Mouse (Mus musculus): ENCODE data around the gene Pax5. TPM values are rescaled to one million over a fixed set of nuclear protein-coding genes. Genes with fewer than 3 reads are reported as not detected.

Gene Pax5
- polyA plus RNA-seq, 1 experiment from 2014 or later, result 8.5 TPM

DNA sequence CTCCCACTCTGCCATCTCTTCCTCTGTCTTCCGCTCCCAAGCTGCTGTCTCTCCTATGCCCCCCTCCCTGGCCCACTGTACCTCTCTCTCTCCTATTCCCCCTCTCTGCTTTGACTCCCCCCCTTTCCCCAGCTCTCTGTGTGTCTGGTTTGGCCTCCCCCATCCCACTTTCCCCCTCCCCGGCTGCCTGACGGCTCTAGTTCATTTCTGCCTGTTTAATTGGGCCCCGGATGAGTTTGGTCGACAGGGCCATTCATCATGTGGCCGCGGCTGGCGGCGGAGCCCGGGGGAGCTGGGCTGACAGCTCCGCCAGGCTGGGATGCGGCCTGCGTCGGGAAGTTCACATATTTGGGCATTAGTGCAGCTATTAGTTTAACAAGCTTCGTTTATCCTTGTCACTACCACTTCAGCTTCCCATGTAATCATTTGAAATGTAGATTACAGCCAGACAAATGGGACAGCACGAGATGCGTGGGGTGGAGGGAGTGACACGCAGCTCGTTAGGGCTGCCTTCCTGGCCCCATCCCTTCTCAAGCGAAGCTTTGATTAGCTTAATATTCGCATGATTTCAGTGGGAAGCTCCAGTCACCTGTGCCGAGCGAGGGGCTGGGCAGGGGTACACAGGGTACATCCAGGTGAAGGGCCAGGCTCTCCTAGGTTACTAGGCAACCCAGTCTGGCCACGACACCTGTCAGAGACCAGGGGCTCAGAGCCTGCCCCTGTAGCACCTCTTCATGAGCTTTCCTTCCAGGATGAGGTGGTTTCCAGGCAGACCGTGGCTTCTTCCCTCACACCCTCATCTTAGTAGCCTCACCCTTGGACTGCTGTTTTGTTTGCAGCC is 201.7 kb downstream of the Pax5 start:
- 24% methylated on average over 25 of the region's 25 CpGs for WGBS
- Histone ChIP-seq H3K4me3 (no peak overlapping the region), H3K4me1 (peaks cover 30% of the 10 kb centered on the region), H3K27me3 (peaks cover 30% of the 10 kb centered on the region), H3K36me3 (no peaks in the 10 kb centered on the region), H3K4me2 (replicated peaks) (peak overlapping the region; percentile 40), H3K27ac (peak overlapping the region; percentile 83), H3K9ac (no peak overlapping the region), H3K9me3 (replicated peaks) (no peaks in the 10 kb centered on the region)
- peak; percentile 81 for ATAC-seq (ENCODE audit: low FRiP score)

DNA sequence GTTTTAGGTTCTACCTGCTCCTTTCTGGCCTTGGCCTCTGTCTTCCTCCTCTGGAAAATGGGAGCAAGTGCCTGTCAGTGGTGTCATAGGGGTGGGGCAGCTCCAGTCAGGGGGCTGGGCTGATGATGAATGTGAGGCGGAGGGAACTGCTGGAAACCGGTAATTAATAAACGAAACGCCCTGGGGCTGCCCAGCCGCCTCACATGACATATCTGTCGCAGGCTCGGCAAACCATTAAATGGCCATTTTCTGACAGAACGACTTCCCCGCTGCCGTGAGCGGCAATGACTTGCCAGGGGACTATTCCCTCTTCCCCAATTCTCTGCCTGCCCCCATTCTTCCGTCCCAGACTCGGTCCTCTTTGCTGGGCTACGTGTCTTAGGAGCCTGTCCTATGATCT is 202.4 kb downstream of the Pax5 start:
- Histone ChIP-seq H3K4me2 (replicated peaks) (peak overlapping the region; percentile 40), H3K9ac (no peak overlapping the region), H3K27me3 (peaks cover 28% of the 10 kb centered on the region), H3K4me1 (peaks cover 30% of the 10 kb centered on the region), H3K4me3 (no peak overlapping the region), H3K9me3 (replicated peaks) (no peaks in the 10 kb centered on the region), H3K27ac (peak overlapping the region; percentile 83), H3K36me3 (no peaks in the 10 kb centered on the region)
- 34% methylated on average over 14 of the region's 14 CpGs for WGBS
- ATAC-seq (ENCODE audit: low FRiP score), result peak; percentile 51

DNA sequence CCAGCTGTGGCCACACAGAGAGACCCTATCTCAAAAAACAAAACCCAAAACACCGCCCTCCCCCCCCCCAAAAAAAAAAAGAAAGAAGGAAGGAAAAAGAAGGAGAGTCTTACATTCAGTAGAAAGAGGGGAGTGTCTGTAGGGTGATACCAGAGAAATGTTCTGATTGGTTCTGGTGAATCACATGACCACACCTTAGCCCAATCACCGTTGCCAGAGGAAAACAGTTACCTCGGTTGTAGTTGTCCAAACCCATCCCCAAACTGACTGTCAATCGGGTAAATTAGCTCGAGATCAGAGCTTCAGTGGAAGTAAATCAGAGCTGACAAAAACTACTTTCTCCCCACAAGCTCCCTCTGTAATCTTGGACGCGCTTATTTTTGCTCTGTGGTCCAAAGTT is 205.3 kb downstream of the Pax5 start:
- no peak overlapping the region for H3K9ac ChIP-seq
- peaks cover 31% of the 10 kb centered on the region for H3K4me1 ChIP-seq
- 83% methylated on average over 7 of the region's 7 CpGs for WGBS
- no peak overlapping the region for H3K27ac ChIP-seq
- H3K36me3 ChIP-seq, result no peaks in the 10 kb centered on the region
- no peaks in the 10 kb centered on the region for H3K9me3 ChIP-seq (replicated peaks)
- no peak overlapping the region for H3K4me3 ChIP-seq
- H3K4me2 ChIP-seq (replicated peaks), result no peak overlapping the region
- peaks cover 20% of the 10 kb centered on the region for H3K27me3 ChIP-seq
- ATAC-seq (ENCODE audit: low FRiP score), result no peak

DNA sequence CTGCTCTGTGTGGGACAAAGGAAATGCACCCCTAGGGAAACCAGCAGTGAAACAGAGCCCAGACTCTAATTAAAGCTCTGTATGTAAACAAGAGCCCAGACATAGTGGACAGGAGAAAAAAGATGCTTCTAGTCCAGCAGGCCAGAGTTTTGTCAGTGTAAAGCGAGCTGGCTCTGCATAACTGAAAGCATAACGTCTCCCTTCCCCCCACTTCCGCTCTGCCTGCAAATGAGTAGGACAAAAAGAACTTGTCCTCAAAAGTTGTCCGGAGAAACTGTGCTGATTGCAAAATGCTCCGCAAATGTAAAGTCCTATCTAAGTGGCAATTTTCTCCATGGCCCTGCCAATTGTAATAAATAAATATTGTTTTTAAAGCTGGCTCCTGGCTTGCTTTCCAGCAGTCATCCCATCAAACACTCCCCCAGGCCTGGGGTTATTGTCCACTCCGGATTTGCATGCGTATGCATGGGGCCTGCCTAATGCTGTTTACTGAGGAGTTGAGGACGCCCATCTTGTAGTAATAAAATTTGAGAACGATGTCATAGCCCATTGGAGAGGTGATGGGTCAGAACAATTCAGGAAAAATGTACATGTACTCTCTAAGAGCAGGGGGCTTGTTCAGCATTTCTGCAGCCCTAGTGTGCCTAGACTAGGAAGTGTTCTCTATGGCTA is 208.0 kb downstream of the Pax5 start:
- Histone ChIP-seq H3K27ac (no peak overlapping the region; the same call in 1 of the 2 replicates), H3K4me2 (replicated peaks) (no peak overlapping the region), H3K4me3 (no peak overlapping the region), H3K27me3 (peaks cover 11% of the 10 kb centered on the region; the same call in 1 of the 2 replicates), H3K9me3 (replicated peaks) (0 out of 2 replicates have a peak, but pooled peaks cover 3% of the 10 kb centered on the region), H3K36me3 (no peaks in the 10 kb centered on the region), H3K9ac (no peak overlapping the region), H3K4me1 (peaks cover 7% of the 10 kb centered on the region; the same call in 1 of the 2 replicates)
- WGBS, result 39% methylated on average over 9 of the region's 9 CpGs
- ATAC-seq (ENCODE audit: low FRiP score), result no peak

DNA sequence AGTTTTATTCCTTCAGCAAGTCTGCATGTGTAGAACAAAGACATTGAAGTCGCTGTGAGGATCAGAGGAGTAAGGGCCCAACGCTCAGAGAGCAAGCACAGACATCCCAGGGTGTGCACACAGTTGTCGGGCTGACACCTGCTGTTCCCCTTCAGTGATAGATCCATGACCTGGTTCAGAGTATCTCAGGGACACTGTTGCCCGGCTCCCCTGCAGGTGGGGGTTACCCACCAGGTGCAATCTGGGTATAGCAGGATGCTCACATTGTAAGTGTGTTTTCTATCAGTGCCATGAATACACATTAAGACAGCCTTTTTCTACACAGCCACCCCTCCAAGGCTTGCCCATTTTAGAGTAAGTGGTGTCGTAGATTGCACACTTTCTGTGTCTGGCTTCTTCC is 212.1 kb downstream of the Pax5 start:
- WGBS, result 83% methylated on average over 5 of the region's 5 CpGs
- Histone ChIP-seq H3K36me3 (no peaks in the 10 kb centered on the region), H3K9me3 (replicated peaks) (0 out of 2 replicates have a peak, but pooled peaks cover 3% of the 10 kb centered on the region)

DNA sequence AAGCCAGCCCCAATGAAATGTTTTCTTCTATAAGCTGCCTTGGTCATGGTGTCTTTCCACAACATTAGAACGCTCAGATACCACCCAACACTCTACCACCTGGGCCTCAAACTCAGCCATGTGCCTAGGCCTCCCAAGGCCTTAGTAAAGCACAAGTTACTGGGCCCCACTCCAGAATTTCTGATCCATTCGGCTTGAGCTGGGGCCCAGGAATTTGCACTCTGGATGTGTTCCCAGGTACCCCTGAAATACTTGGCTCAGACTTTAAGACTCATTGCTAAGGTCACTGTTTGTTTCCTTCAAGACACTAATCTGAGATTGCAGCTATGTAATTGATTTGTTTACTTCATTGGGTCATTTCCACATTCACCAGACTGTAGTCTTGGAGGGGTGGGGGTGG is 214.5 kb downstream of the Pax5 start:
- Histone ChIP-seq H3K4me1 (no peaks in the 10 kb centered on the region), H3K9me3 (replicated peaks) (0 out of 2 replicates have a peak, but pooled peaks cover 3% of the 10 kb centered on the region), H3K27me3 (peaks cover 6% of the 10 kb centered on the region), H3K4me3 (no peak overlapping the region), H3K4me2 (replicated peaks) (no peak overlapping the region), H3K27ac (no peak overlapping the region), H3K36me3 (no peaks in the 10 kb centered on the region), H3K9ac (no peak overlapping the region)
- ATAC-seq (ENCODE audit: low FRiP score), result no peak
- 91% methylated on average over 2 of the region's 2 CpGs for WGBS

More for the DNA sequence above, 212.1 kb downstream of the Pax5 start:
- H3K4me1 ChIP-seq, result peaks cover 7% of the 10 kb centered on the region; the same call in 1 of the 2 replicates
- no peak overlapping the region for H3K4me3 ChIP-seq
- H3K27me3 ChIP-seq, result peaks cover 4% of the 10 kb centered on the region
- no peak overlapping the region for H3K4me2 ChIP-seq (replicated peaks)
- ATAC-seq (ENCODE audit: low FRiP score), result no peak
- H3K9ac ChIP-seq, result no peak overlapping the region
- H3K27ac ChIP-seq, result no peak overlapping the region

DNA sequence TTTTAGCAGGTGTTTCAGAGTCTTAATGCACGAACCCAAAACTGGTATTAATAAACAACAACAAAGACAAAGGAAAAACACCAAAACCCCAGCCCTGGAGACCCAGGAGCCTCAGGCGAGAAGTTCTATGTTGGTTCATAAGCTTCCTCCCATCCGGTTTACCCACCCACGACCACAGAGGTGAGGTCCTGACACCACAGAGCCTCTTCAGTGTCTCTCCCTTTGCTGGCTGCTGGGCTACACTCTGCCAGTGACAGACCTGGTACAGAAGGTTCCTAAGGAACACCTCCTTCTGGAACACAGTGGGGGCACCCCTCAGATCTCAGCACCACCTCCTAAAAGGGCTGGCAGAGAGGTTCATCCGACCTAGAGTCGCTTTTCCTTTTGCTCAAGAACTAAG is 216.5 kb downstream of the Pax5 start:
- no peak for ATAC-seq (ENCODE audit: low FRiP score)
- WGBS, result 73% methylated on average over 6 of the region's 6 CpGs
- Histone ChIP-seq H3K9me3 (replicated peaks) (no peaks in the 10 kb centered on the region), H3K4me2 (replicated peaks) (no peak overlapping the region), H3K4me1 (peaks cover 5% of the 10 kb centered on the region), H3K9ac (no peak overlapping the region), H3K36me3 (no peaks in the 10 kb centered on the region), H3K27me3 (peaks cover 6% of the 10 kb centered on the region), H3K27ac (no peak overlapping the region), H3K4me3 (no peak overlapping the region)

DNA sequence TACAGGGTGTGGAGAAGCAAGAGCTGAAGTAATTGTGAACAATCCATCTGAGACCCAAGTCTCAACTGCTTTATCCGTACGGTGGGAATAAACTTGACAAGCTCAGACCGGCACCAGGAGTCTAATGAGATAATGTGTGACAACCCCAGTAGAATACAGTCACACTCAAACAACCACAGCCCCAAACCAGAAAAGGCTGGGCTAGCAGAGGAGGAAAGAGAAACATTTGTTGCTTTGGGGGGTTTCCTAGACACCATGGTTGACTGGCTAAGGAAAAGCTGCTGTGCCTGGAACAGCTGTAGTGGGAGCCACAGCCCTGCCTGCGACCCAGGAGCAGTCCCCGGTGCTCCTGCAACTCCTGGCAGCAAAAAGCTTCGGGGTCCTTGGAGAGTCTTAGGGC is 219.4 kb downstream of the Pax5 start:
- Histone ChIP-seq H3K27me3 (peaks cover 6% of the 10 kb centered on the region), H3K4me2 (replicated peaks) (no peak overlapping the region), H3K36me3 (no peaks in the 10 kb centered on the region), H3K27ac (no peak overlapping the region), H3K4me3 (no peak overlapping the region), H3K9ac (no peak overlapping the region), H3K4me1 (peaks cover 14% of the 10 kb centered on the region), H3K9me3 (replicated peaks) (no peaks in the 10 kb centered on the region)
- no peak for ATAC-seq (ENCODE audit: low FRiP score)
- WGBS, result 75% methylated on average over 6 of the region's 6 CpGs

DNA sequence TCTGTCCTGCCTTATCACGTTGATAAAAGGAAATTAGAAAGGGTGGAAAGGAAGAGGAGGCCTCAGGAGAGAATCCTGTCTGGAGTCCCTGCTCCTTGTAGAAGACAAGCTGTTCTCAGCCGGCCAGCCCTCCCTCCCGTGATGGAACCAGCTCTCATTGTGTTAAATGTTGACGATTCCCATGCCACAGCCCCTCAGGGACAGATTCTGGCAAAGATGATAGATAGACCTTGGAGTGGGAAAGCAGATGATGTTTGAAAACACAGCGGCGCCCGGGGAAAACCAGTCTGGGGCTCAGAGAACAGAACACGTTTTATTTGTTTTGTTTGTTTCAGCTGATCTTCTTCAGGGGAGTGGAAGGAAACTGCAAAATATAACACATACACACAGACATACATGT is 221.6 kb downstream of the Pax5 start:
- Histone ChIP-seq H3K9me3 (replicated peaks) (no peaks in the 10 kb centered on the region), H3K36me3 (no peaks in the 10 kb centered on the region), H3K4me3 (no peak overlapping the region), H3K9ac (no peak overlapping the region), H3K4me2 (replicated peaks) (no peak overlapping the region), H3K27ac (peak overlapping the region; percentile 64), H3K27me3 (peaks cover 7% of the 10 kb centered on the region; the same call in 1 of the 2 replicates), H3K4me1 (peaks cover 18% of the 10 kb centered on the region)
- 49% methylated on average over 8 of the region's 8 CpGs for WGBS
- ATAC-seq (ENCODE audit: low FRiP score), result no peak

DNA sequence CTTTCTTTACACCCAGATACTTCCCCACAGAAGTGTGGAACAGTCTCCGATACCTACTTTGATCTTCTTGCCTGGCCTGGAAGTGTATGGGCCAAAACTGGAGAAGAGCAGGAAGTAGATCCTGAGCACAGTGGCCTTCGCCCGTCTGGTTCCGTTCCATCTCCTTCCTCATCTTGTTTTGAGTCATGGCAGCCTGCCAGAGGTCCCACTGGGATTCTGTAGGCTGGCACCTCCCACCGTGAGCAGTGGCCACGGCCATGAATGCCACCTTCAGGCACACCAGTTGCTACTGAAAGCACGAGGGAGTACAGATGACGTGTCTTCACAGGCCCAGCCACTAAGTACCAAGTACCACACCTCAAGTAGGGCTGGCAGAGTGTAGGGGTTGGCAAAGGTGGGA is 222.1 kb downstream of the Pax5 start:
- Histone ChIP-seq H3K9ac (no peak overlapping the region), H3K36me3 (no peaks in the 10 kb centered on the region), H3K27ac (peak overlapping the region; percentile 64; the same call in 1 of the 2 replicates), H3K27me3 (peaks cover 6% of the 10 kb centered on the region; the same call in 1 of the 2 replicates), H3K9me3 (replicated peaks) (no peaks in the 10 kb centered on the region), H3K4me3 (no peak overlapping the region), H3K4me1 (peaks cover 18% of the 10 kb centered on the region), H3K4me2 (replicated peaks) (no peak overlapping the region)
- 44% methylated on average over 8 of the region's 8 CpGs for whole genome bisulfite sequencing
- no peak for ATAC-seq (ENCODE audit: low FRiP score)

DNA sequence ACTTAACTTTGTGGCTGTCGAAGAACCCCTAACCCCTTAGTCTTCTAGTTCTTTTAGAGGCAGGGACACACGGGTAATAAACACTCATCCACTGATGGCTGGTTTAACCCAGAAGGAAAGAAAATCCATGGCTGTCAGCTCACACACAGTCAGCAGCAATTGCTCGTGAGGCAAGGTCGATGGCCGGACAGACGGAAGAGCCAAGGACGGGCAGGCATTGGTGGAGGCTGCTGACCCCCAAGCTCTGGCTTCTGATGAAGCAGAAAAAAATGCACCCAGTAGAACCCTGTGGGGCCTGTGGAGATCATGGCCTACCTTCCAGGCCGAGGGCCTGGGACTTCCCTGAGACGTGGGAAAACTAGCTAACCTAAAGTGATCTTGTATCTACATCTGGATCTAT is 227.4 kb downstream of the Pax5 start:
- Histone ChIP-seq H3K36me3 (no peaks in the 10 kb centered on the region), H3K9ac (no peak overlapping the region), H3K4me3 (no peak overlapping the region), H3K9me3 (replicated peaks) (no peaks in the 10 kb centered on the region; the same call in 1 of the 2 replicates), H3K27ac (no peak overlapping the region), H3K27me3 (peaks cover 3% of the 10 kb centered on the region; the same call in 1 of the 2 replicates), H3K4me1 (0 out of 2 replicates have a peak, but pooled peaks cover 4% of the 10 kb centered on the region), H3K4me2 (replicated peaks) (no peak overlapping the region)
- no peak for ATAC-seq (ENCODE audit: low FRiP score)
- 92% methylated on average over 9 of the region's 9 CpGs for WGBS

DNA sequence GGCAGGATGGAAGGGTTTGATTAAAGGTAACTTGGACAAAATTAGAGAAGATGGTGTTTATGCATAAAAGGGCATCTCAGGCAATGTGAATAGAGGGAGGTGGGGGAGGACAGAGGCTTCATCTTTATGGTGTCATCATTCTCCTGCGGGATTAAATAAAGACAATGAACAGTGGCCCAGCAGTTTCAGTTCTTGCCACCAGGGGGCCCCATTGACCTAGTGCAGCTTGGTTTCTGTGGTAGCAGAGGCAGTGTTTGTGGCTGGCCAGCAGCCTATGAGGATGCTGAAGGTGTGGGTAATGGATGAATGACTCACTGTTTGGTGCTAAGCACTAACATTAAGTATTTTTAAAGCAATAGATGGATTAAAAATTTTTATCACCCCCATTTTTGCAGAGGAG is 230.5 kb downstream of the Pax5 start:
- no peak overlapping the region for H3K27ac ChIP-seq
- H3K4me3 ChIP-seq, result no peak overlapping the region
- no peaks in the 10 kb centered on the region for H3K36me3 ChIP-seq
- no peak for ATAC-seq (ENCODE audit: low FRiP score)
- 0 out of 2 replicates have a peak, but pooled peaks cover 3% of the 10 kb centered on the region for H3K4me1 ChIP-seq
- H3K9ac ChIP-seq, result no peak overlapping the region
- H3K4me2 ChIP-seq (replicated peaks), result no peak overlapping the region
- WGBS, result 95% methylated on average over 1 of the region's 1 CpGs
- H3K9me3 ChIP-seq (replicated peaks), result no peaks in the 10 kb centered on the region; the same call in 1 of the 2 replicates
- H3K27me3 ChIP-seq, result no peaks in the 10 kb centered on the region
